Mouse (Mus musculus) v-Abl transformed pro-B cells (cell line): ENCODE data around the gene Sec14l1.

Source experiments
- in situ Hi-C, 2 experiments: fragments of 400-800 bp; cut with MboI; formaldehyde crosslinking; loops; one replicate each; pipeline ENCODE4 v1.15.1; 2025; ENCODE audit not compliant: unreplicated experiment in 2 of 2

Sec14l1 gene

DNA sequence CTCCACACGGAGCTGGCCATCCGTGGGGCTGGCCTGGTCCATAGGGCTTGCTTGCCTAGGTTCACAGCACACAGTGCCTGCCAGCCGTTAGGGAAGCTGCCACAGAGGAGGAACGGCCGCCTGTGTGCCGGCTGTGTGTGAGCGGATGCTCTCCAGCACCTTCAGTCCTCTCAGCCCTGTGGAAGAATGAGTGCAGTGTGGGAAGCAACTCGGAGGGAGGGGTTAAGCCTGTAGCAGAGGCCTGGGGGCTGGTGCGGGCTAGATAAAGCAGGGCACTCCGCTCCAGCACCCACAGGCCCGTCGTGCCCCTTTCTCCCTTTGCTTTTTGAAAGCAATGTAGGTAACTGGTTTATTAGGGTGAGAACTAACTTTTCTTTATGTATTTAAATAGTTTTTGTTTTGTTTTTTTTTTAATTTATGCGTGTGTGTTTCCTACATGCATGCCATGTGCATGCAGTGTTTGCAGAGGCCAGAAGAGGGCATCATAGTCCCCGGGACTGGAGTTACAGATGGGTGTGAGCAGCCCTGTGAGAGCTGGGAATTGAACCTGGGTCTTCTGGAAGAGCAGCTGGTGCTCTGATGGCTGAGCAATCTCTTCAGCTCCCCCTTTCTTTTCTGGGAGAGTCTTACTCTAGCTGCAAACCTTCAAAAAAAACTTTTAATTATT, 30.6 kb downstream of the Sec14l1 start:
- in situ Hi-C loops: no loop called here

DNA sequence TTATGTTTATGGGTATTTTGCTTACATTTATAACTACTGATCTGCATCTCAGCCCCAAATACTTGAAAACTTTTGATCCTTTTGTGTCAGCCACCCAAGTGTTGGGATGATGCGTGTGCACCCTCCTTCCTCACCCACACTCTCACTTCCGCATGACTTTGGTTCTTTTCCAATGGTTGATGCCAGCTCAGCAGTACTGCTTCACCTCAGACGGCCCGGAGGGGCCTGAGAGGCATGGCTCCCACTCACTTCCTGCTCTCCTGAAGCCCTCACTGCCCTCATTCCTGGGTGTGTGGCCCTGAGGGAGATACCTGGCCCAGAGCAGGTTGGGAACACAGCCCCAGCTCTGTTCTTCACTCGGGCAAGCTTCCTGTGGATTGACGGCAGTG, 31.1 kb downstream of the Sec14l1 start:
- in situ Hi-C loops: no loop called here

DNA sequence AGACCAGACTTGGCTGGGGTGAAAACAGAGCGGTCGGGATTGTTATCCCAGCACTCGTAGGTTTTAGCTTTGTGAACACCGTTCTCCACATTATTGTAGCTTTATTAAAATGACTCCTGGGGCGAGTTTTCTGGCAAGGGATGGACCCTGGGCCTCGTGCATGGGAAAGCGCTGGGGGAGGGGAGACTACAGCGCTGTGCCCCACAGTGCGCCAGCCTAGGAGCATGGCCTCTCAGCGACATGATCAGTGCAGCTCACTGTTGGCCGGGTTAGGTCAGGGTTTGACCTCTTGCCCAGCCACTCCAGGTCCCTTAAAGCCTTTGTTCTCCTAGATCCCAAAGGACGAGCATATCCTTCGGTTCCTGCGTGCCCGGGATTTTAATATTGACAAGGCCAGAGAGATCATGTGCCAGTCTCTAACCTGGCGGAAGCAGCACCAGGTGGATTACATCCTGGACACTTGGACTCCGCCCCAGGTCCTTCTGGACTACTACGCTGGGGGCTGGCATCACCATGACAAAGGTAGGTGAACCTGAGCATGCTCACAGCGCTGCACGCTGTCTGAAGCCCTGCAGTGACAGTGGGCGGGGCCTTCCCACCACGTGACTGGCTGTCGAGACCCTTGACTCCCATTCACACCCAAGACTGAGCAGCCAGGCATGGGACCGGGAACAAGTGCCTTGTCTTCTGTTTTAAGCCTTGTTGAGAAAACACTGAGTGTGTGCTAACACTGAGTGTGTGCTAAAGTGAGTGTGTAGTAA, 32.0 kb downstream of the Sec14l1 start:
- in situ Hi-C loops: no loop called here

DNA sequence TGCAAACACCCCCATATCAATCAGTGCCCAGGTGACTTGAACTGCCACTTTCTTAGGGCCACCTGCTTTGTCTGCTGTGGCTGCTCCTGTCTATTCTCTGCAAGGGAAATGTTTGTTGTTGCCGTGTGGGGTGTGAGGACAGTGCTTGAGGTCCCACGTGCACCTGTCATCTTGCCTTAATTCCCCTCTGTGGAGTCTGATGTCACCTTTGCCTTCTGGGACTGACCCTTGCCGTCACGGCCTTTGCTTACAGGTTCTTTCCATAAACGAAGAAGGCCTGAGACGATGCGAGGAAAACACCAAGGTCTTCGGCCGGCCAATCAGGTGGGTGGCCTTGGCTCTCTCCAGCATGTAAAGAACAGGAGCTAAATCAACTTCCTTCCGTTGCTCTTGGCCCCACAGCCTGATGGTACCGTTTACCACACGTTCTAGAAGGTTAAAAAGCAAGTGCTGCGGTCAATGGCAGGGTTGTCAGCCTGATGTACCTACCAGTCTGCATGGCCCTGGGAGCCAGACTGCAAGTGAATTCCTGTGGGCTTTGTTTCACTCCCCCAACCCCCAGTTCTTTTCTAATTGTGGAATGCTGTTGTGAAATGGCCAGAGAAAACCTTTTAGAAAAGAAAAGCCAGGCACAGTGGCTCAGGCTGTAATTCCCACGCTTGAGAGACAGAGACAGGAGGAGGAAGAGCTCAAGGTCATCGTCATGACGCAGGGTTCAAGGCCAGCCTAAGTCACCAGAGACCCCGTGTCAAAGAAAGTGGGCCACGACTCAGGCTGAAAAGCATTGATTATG, 34.1 kb downstream of the Sec14l1 start:
- in situ Hi-C loops: no loop called here

DNA sequence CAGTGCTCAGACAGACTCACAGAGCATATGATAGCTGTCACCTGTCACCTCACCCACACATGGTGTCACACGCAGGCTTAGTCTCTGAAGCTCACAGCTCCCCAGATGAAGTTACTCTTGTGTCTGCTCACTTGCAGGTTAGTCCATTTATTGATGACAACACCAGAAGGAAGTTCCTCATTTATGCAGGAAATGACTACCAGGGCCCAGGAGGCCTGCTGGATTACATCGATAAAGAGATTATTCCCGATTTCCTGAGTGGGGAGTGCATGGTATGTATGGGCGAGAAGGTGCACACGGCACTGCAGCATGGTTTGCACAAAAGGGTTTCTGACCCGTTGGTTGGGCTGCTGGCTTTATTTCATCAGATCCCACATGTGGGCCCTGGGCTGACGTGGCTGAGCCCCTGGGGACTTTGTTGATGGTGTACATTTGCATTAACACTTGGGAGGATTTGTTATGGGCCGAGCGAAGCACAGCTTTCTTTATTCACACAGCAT, 35.5 kb downstream of the Sec14l1 start:
- in situ Hi-C loops: no loop called here

DNA sequence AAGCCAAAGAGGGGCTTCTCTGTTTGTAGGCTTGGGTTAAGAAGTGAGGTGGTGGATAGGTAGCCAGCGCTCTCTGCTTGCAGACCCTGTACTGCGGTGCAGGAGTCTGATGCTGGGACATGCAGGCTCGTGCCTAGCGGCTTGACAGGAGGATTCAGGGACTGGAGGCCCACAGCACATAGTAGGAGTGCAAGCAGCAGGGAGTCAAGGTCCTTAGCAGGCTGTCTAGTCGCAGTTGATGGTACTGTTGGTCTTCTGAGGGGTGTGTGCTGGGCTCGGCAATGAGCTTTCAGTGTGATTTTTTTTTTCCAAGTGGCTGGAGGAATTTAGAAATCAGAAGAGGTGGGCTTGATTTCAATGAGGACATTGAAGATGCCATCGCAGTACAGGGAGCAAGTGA, 36.5 kb downstream of the Sec14l1 start:
- in situ Hi-C loops: no loop called here

DNA sequence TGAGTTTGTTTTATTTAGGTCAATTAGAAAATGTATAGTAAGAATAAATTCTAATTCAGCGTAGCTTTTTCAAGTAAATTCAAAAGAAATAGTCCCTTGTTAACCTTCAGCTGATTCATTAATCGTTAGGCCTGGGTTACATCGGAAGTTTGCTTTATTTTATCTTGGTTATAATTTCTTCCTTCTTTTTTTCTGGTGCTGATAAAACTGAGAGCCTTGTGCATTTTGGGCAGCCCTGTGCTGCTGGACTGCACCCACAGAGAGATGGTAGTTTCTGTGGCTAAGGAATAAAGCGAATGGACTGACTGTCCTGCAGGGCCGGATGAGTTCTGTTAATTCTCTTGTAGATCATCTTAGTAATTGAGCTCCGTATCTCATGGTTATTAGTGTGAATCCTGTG, 37.6 kb downstream of the Sec14l1 start:
- in situ Hi-C loops: no loop called here

DNA sequence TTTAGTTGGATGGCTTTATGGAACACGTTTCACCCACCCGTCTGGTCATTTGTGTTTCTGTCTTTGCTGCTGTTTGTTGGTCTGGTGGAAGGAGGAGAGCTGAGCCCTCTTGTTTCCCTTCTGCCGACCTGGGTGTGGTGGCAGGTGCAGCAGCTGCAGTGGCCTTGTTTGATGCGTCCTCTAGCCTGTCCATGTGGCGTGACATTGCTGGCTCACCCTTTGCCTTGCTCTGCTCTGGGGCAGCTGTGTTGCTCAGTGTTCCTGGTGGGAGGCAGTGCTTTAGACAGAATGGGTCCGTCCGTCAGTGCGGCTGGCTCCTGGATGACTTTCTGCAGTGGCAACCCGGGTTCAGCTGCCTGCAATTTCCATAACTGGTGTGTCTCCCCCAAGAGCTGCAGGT, 38.6 kb downstream of the Sec14l1 start:
- in situ Hi-C loops: no loop called here

DNA sequence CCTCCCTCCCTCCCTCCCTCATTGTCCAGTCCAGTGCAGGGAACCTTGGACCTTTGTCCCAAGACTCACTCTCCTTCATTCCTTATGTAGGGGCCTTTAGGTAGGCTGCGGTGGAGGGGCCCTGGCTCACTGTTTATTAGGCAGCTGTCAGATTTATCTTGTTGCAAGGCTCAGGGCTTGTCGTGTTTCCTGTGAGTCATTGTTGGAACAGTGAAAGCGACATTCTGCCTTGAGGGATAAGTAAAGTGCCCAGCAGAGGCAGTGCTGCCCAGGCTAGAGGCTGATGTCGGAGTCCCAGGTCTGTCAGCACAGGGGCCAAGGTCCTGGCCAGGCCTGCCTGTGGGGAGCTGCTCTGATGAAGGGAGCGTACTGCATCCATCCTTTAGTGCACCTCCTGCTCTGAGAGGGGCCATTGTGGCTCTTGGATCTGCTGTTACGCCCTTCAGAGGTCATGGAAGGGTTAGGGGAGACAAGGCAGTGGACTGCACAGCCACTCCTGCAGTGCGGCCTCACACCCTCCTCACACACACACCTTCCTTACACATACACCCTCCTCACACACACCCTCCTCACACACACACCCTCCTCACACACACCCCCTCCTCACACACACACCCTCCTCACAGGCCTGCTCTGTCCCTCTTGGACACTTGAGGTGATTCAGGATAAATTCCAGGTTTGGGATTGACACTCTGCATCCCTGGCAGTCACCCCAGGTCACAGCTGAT, 39.3 kb downstream of the Sec14l1 start:
- in situ Hi-C loops: no loop called here

DNA sequence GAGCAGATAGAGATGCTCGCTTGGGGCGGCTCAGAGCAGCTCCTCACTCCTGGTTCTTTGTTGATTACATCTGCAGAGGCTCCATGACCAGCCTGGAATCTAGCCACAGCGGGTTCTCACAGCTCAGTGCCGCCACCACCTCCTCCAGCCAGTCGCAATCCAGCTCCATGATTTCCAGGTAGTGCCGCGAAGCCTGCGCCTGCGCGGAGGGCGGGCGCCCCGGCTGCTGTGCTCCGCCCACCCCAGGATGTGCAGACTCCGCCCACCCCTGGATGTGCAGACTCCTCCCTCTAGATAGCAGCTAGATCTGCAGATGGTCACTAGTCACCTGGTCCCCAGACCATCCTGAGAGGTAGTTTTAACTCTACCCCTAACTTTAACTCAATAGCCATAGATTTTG, 41.8 kb downstream of the Sec14l1 start:
- in situ Hi-C loops: no loop called here

DNA sequence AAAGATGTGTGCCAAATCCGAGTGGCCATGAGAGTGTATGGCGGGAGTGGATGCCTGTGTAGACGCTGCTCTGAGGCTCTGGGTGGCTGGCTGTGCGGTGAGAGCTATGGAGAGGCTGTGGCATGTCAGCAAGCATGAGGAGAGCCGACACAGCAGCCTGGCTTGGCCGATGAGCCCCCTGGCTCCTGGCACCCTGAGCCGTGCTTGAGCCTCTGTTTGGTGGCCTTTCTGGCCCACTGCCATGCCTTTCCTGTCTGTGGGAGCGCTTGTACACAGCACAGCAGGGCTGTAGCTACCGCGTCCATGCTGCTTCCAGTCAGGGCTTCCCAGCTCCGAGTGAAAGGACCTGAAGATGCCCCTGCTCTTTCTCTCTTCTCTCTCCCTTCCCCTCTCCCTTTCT, 43.4 kb downstream of the Sec14l1 start:
- in situ Hi-C loops: no loop called here

DNA sequence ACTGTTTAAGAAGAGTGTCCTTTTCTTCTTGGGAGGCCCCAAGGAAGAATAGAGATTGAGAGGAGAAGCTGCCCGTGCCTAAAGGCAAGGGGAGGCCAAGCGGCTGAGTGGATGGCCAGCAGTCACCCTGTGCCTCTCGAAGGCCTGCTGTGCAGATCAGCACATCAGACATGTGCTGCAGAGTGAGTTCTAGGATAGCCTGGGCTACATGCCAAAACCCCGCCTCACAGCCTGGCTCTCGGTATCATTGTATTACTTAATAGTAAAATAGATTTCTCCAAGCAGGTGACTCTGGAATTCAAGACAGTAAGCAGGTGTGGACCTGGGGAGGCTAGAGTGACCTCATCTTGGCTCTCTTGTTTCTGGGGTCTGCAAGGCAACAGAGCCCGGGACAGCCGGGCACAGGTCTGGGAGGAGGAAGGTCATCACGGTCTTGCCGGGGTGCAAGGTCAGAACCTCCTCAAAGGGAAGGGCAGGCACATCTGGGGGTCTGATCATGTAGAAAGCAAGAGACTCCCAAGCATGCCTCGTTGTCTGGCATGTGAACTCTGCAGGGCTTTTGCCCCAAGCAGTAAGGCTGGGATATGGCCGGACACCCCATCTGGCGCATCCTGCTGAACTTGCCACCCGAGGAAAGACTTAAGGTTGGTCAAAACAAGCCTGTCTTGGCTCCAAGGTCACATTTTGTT, 44.4 kb downstream of the Sec14l1 start:
- in situ Hi-C loops: no loop called here

DNA sequence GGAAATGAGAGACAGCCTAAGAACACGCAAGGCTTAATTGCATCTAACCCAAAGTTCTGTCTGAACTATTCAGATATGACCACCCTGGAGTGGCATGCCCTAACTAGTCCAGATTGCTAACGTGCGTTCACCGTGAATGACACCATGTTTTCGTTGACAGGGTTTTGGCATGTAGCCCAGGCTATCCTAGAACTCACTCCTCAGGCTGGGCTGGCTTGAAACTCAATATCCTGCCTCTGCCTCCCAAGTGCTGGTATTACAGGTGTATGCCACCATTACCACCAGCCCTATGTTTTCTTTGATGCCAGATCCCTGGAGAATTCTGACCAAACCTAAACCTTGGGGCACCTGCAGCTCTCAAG, 45.0 kb downstream of the Sec14l1 start:
- in situ Hi-C loops: no loop called here

DNA sequence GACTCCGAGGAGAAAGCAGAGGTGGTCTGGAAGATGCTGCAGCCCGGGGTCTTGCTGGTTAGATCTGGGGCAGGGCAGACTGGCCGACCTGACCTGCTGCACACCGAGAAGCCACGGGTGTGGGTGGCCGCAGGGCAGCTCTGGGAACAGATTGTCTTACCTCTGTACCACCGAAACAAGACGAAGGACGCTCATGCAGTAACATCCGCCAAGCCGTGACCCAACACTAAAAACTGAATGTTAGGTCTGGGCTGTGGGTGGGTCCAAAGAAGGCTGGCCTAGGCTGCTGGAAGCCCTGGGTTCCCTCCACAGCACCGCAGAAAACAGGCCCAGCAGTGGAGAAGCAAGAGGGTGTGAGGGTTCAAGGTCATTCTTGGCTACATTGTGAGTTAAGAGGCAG, 45.8 kb downstream of the Sec14l1 start:
- in situ Hi-C loops: no loop called here

DNA sequence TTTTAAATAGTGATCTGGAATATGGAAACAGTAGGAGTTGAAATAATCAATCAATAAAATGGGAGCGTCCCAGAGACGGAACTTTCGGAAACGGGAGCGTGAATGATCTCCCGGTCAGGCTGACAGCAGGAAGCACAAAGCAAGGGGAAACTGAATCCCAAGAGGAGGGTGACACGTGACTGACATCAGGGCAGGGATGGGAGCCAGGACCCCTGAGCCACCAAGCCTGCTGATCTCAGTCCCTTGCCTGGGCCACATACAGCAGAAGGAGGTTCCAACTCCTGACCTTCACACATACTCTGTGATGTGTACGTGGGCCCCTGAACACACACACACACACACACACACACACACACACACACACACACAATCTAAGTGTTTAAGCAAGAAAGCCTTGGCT, 46.6 kb downstream of the Sec14l1 start:
- in situ Hi-C loops: no loop called here

DNA sequence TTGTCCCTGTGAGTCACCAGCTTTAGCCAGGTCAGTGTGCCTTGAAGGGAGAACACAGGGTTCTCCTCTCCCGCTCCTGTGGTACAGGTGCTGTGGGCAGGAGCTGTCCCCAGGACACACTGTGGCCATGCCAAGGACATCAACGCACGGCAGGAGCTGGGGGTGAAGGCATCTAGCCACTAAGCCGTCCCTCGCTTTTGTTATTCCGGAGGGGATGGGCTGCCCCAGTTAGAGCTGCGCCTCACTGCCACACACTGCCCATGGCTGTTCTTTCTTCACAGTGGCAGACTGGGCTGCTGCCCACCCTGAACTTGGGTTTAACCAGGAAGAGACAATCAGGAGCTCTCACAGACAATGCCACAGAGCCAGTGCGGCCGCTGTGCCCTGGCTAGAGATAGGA, 48.1 kb downstream of the Sec14l1 start:
- in situ Hi-C loops: no loop called here

DNA sequence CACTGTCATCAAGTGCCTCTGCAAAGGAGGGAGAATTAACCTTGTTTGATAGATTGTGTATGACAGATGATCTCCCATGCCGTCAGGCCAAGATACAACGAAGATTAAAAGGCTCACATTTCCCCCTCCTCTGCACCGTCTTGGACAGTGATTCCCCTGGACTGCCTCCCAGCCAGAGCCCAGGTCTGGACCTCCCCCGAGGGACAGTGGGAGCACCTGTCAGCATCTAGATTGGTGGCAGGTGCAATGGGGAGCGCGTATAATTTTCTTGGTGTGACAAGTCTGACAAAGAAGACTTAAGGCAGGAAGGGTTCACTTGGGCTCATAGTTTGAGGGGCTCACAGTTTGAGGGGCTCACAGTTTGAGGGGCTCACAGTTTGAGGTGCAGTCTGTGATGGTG, 48.8 kb downstream of the Sec14l1 start:
- in situ Hi-C loops: no loop called here

DNA sequence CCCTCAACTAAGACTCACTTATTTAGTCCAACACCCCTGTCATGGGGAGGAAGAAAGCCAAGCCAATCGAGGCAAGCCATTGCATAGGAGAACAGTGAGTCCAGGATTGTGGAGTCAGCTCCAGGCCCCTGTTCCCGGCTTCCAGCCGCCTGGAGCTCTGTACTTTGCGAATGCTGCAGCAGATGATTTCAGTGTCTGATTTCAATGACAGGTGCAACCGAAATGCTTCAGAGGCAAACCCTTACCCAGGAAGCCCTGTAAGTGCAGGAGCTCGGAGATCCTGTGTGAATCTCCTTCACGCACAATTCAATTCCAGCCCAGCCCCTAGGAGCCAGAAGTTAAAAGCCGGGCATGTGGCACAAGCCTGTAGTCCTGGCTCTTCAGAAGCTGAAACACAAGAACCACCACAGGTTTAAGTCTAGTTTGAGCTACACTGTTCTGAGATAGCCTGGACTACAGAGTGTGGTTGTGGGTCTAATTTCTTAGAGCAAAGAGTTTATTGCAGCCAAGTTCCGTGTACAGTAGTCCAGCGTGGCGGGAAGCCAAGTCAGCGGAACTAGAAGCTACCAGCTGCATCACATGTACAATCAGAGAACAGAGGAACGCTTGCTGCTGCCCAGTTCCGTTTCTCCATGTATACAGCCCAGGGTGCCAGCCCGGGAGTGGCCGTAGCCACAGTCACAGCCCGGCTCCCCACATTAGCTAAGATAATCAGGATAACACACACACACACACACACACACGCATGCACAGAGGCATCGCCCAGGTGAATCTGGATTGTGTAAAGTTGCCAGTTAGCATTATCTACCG, 53.5 kb downstream of the Sec14l1 start:
- in situ Hi-C loops: no loop called here

DNA sequence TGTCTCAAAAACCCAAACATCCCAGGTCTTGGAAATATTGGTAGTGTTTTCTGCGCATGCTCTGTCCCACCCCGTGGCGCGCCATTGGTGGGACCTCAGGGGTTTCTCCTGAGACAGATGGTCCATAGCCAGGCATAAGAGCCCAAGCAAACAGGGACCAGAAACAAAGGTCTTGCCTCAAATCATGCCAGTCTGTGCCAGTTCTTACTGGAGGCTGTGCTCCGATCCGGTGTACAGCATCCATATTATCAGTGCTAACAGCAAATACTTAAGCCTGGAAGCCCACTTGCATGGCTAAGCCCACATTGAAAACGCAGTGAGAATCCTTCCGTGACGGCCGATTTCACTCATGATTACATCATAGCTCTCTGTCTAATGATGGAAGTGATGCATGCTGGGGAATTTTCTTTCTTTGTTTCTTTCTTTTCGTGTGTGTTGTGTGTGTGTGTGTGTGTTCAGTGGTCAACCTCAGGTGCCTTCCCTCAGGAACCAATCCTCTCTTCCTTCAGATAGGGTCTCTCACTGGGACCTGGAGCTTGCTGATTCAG, 54.2 kb downstream of the Sec14l1 start:
- in situ Hi-C loops: no loop called here
